Mouse (Mus musculus): ENCODE results near the gene AI597479. TPM values are rescaled to one million over a fixed set of nuclear protein-coding genes. Genes with fewer than 3 reads are reported as not detected.
A peak's percentile ranks its signal among the peaks of the same experiment; 100 is the strongest.

Gene AI597479
- total RNA-seq (2021): 10 to 100 TPM; 19.7 to 20.3 TPM

DNA sequence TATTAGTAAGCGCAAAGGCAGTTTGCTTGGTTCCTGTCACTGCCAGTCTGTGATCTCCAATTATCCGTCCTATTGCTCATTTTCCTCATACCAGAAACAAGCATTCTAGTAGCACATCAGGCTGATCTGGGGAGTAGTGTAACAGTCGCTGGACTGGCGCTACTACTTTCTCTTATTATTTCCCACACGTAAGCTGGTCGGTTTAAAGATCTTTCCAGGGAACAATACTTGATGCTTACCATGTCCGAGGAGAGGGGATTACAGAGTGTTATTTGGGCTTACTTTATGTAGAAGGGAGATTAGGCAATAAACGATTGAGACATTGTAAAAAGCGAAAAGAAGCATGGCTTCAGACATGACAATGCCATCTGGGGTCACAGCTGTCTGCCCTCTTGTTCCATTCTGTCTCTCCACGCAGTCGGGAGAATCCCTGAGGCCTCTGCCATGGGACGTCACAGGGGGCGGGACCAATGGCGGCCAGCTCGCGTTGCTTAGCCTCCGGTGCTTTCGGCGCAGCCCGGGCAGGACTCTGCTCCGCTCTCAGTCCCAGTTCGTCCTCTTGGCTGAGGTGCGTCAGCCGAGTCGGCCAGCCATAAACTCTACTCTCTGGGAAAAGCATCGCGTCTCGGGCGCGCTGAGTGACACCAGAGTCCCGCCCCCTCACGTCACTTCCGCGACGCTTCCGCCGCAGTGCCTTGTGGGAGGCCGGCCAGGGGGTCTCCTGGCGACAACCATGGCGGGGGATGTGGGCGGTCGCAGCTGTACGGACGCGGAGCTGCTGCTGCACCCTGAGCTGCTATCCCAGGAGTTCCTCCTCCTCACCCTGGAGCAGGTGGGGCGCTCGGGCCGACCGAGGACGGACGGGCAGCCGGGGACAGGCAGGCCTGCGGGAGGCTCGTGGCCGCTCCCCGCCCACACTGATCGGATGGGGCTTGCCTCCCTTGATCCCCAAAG is at the start of gene AI597479, which contains the start of gene Tgfbrap1:
TSS of gene AI597479 (plus strand) at position 680 of the 954 bp plus-strand sequence.
TSS of gene Tgfbrap1 (minus strand) at position 607 of the 954 bp plus-strand sequence.
- peak; percentile 90 to 97 for DNase-seq (ENCODE audit: extremely low spot score in 1 of 2, low spot score in 2 of 2)
- intact Hi-C loops (cut with DNase I): no loop called here

DNA sequence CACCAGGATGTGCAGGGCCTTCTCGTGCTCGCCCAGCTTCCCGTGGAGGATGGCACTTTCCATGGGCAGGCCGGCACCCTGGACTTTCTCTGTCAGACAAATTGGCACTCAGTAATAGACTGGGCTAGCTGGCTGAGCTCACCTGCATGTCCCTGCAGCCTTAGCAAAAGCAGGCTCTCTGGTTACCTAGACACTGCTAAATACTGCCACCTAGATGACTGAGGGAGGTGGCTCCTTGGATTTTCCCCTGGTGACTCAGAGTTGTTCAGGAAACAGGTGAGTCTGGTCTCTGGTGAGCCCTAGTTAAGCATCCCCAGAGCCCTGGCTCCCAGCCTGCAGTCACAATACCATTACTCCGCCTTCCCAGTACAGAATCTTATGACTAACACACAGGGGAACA is 46.6 kb upstream of the AI597479 start:
- intact Hi-C loops (cut with DNase I): no loop called here
- DNase-seq (ENCODE audit: extremely low spot score in 1 of 2, low spot score in 2 of 2): no peak

DNA sequence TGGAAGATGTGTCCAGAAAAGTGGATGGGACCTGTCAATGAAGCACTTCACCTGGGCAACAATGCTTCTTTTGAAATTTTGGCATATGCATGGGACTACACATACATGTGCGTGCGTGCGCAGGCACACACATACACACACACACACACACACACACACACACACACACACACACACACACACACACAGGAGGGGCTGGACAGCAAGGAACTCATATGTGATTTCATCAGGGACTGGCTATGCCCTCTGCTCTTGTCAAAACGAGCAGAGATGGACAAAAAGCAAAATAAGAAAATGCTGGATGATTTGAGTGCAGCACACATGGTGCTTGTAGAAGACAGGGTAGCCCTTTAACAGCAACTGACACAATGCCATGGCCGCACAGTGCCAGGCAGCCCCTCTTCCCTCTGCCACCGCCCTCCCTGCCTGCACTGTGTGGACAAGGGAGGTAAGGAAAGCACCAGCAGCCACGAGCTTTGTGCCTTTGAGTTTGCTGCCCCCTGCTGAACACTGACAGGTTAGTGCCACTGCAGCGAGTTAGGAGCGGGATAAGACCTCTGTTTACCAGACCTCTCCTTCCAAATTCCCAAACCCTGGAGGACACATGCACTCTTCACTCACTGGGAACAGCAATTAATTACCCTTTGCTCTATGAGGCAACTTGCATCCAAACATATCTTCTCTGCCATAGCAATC is 32.7 kb upstream of the AI597479 start:
- intact Hi-C loops (cut with DNase I): loop anchor here (2.0 kb wide), 1 partner anchor 151 kb away; no protein-coding TSS in a partner anchor
- DNase-seq (ENCODE audit: extremely low spot score in 1 of 2, low spot score in 2 of 2): peak; percentile 71 to 83

DNA sequence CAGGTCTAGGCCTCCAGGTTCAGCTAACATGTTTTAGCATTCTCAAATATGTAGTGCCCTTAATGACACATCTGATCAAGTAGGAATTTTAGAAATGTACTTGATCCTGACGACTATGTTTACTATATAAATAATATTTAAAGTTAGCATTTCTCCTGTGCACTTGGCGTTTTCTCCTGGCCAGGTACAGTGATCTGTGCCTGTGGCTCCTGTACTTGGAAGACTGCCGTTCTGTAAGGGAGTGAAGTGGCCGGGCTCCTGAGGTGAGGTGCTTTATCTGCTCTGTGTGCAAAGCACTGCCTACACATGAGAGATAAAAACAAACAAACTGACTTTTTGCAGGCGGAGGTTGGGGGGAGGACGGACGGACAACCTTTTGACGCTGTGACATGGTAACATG is 31.9 kb upstream of the AI597479 start:
- intact Hi-C loops (cut with DNase I): loop anchor here (2.0 kb wide), 1 partner anchor 152 kb away; no protein-coding TSS in a partner anchor

DNA sequence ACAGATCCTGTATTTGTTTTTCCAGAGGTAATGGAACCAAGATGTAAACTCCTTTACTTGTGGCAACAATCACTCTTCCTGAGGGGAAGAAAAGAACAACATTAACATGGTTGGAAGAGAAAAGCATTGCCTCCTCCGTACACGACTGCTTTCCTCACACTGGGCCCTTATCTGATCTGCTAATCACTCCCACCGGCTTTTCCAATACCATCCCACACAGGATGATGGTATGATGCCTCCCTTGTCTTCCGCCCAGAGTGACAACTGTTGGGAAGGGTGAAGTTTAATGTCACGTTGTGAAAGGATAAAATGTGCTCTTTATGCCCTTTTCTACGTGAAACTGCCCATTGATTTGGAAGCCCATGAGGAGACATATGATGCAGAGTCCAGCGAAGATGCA is 31.0 kb upstream of the AI597479 start:
- DNase-seq (ENCODE audit: extremely low spot score in 1 of 2, low spot score in 2 of 2): no peak
- intact Hi-C loops (cut with DNase I): loop anchor here (2.0 kb wide), 1 partner anchor 153 kb away; no protein-coding TSS in a partner anchor

More for the DNA sequence above, 31.9 kb upstream of the AI597479 start:
- DNase-seq (ENCODE audit: extremely low spot score in 1 of 2, low spot score in 2 of 2): no peak

DNA sequence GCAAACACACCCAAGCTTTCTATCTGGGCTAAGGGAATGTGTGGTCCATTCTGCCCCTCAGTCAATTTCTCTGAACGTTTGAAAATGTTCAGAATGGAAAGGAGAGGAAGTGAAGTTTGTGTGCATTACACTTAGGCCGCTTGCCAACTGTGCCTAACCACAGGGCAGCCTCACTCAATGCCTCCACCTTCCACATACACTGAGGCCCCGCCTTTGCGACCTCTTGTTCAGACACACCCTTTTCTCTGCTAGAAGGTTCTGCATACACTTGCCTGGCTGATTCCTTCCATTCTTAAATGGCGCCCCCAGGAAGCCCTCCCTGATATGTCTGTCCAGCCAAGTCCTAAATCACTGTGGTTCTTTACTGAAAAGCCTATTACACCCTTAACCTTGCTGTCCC is 27.8 kb upstream of the AI597479 start:
- DNase-seq (ENCODE audit: extremely low spot score in 1 of 2, low spot score in 2 of 2): no peak
- intact Hi-C loops (cut with DNase I): no loop called here

DNA sequence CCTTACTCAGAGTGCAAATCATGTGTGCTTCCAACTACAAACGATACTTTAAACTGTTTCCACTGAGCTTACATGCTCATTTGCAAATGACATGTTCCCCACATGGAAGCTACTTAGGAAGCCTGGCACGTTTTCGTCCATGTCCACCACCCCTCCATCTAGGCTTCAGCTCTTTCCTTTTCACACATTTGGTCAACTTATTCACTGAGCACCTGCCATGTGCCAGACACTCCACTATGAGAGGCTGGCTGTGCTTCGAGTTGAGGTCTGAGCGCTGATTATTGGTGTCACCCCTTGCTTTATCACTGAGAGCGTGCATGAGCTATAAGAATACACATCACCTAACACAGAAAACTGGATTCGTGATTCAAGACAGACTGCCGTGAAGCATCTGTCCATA is 26.5 kb upstream of the AI597479 start:
- no peak for DNase-seq (ENCODE audit: extremely low spot score in 1 of 2, low spot score in 2 of 2)
- intact Hi-C loops (cut with DNase I): no loop called here

DNA sequence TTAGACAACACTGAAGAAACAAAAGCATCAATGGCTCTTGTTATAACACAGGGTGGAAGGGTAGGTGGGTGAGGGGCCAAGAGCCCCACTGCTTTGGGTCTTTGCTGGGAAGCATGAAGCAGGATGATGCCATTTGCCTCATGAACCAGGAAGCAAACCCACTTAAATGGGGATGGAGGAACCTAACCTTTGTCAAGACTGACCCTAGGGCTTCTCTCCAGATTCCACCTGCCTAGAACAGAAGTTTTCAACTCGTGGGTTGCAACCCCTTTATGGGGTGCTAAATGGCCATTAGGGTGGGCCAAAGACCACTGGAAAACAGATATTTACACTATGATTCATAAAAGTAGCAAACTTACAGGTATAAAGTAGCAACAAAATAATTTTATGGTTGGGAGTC is 25.9 kb upstream of the AI597479 start:
- DNase-seq (ENCODE audit: extremely low spot score in 1 of 2, low spot score in 2 of 2): no peak
- intact Hi-C loops (cut with DNase I): no loop called here

DNA sequence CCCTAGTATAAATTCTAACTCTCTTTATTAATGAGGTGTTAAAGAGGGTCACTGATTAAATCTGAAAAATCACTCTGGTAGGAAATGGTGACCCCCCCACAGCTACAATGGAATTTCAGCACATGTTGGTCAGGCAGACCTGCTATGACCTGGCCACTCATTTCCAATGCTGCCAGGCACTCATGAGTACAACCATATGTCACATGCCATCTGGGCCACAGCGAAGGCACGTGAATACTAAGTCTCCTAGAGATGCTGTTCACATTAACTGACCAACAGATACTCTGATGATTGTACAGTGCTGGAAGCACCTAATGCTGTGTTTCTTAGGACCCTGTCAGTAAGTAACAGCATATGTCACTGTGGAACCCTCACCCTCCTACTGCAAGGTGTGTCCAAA is 23.7 kb upstream of the AI597479 start:
- no peak for DNase-seq (ENCODE audit: extremely low spot score in 1 of 2, low spot score in 2 of 2)
- intact Hi-C loops (cut with DNase I): no loop called here

DNA sequence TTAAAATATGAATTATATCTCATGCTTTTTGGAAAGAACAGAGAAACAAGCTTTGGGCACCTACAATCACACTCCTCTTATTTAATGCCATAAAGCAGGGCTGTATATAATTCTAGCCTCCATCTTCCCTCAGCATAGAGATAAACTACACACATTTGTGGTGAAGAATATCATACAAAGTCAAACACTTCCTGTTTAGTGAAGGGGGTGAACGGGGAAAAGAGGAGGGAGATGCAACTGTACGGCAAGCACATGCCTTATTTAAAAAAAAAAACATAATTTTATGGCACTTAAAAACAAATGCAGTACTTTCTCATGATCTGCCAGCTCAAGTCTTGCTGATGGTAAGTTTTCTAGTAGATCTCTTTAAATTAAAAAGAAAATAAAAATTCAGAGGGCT is 20.4 kb upstream of the AI597479 start:
- intact Hi-C loops (cut with DNase I): no loop called here
- DNase-seq (ENCODE audit: extremely low spot score in 1 of 2, low spot score in 2 of 2): no peak

DNA sequence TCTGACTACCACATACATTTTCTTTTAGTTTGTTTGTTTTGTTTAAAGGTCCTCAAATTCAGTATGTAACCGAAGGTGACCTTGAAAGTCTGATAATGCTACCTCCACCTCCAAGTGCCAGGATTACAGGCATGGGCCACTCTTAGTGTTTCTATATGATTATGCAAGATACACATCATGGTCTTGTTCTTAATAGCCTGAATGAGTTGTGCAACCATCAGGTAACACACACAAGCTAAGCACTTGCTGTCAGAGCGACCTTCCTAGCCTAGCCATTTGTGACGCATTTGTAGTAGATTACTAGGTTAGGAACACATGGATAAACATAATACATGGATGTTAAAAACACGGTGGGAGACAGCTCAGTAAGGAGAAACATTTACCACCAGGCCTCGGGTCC is 15.6 kb upstream of the AI597479 start:
- intact Hi-C loops (cut with DNase I): no loop called here
- DNase-seq (ENCODE audit: extremely low spot score in 1 of 2, low spot score in 2 of 2): no peak

DNA sequence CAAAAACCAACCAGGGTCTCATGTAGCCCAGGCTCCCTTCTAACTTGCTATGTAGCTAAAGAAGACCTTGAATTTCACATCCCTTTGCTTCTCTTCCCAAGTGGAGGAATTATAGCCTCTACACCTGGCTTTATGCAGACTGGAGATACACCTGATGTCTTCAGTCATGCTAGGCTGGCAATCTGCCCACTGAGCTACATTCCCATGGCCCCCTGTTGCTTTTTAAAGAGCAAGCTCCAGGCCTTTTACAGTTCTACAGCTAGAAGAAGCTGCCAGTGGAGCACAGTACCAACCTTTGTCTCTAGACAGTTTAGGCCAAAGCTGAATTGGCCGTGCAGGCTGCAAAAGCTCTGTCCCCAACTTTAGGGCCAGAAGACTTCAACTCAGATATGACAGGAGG is 8.1 kb upstream of the AI597479 start:
- peak in 1 of 2 experiments; percentile 32 for DNase-seq (ENCODE audit: extremely low spot score in 1 of 2, low spot score in 2 of 2)
- intact Hi-C loops (cut with DNase I): no loop called here

DNA sequence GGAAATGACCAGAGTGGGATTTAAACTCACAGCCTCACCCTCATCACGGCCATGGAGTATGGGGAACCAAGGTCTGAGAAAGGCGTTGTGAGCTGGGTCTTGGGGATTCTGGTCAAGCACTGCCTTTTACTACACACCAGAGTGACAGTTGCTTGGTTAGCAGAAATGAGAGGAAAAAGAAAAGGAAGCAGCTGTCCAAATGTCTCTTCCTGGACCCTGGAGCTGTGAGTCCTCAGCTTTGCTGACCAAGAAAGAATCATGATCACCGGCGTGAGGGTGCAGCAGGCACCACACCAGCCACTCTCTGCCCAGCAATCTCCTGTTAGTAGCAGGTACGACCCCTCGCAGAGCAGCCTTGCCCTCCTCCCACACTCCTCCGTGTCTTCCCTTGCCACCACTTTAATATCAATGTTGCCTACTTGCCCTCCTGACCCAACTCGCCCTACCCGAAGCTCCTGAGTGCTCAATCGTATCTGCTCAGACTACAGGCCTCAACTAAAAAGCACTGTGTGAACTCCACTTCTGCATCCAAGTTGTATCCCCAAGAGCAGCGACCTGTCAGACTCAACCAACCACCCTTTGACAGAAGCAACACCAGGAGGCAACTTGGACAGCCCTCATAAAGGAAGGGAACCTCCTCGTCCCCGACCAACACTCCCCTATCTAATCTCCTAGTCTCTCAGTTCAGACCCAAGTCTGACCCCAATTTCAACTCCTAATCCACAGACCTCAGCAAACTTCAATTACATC is 7.0 kb upstream of the AI597479 start:
- intact Hi-C loops (cut with DNase I): no loop called here
- DNase-seq (ENCODE audit: extremely low spot score in 1 of 2, low spot score in 2 of 2): no peak

DNA sequence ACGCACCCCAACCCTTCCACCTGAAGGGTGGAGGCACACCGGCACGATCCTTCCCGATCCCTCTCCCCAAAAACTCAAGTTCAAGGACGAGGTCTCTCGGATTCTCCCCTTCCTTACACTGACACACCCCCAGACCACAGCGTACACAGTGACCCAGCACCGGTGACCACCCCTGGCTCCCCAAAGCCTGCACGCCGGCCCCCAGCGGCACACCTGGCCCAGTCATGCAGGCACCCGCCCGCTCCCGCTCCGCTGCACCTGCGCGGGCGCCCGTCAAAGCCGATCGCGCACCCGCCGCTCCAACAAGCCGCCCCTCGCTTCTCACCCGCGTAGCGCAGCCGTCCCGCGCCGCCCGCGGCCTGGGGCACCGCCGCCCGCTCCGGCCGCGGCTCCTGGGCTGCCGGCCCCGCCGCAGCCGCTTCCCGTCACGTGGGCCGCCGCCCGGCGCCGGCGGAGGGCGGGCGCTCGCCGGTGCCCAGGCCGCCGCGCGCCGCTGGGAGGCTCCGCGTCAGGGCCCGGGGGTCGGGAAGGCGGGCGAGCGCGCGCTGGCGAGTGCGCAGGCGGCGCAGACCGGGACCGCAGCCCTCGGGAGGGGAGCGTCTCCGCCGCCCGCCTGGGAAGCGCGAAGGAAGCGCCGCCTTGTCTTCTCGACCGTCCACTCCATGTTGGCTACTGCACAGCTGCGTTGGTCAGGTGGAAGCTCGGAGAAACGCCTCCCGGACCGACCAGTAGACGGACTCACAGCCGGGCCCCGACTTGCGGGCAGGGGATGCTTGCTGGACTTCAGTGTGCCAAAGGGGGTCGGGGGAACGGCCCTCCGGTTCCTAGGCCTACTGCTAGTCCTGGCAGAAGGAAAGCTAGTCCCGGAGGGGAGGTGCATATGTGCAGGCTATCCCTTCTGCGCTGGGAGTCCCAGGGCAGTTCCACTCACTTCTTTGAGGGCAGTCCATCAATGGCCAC is 6.2 kb upstream of the AI597479 start:
- DNase-seq (ENCODE audit: extremely low spot score in 1 of 2, low spot score in 2 of 2): peak; percentile 54 to 81
- intact Hi-C loops (cut with DNase I): no loop called here

DNA sequence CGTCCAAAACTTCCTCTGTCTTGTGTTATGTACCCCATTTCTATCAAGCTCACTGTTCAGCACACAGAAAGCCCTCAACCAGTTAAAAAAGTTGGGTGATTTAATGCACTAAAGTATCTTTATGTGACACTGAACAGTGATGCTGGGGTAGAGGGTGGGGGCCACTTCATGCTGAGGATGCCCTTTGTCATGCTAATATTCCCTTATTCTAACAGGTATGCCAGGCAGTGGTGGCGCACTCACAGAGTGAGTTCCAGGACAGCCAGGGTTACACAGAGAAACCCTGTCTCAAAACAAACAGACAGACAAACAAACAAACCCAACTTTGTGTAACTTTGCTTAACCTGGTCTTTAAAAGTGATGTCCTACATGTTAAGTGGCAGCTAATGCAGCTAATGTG is 4.3 kb upstream of the AI597479 start:
- no peak for DNase-seq (ENCODE audit: extremely low spot score in 1 of 2, low spot score in 2 of 2)
- intact Hi-C loops (cut with DNase I): no loop called here

DNA sequence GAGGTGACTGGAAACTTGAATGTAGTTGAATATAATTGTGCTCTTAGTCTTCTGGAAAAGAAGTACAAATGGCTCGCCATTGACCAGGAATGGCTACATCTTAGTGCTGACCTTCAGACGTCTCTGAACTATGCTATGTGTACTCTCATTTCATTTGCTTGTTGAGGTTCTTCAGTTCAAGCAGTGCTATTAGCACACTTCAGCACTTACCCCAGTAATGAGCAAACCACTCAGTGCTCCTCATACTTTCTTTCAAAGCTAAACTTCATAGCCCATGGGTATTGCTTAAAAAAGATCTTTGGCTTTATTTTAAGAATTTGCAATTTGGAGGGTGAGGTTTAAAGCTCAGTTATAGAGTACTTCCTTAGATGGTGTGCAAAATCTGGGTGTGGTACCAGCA is 10.2 kb downstream of the AI597479 start:
- intact Hi-C loops (cut with DNase I): no loop called here
- DNase-seq (ENCODE audit: extremely low spot score in 1 of 2, low spot score in 2 of 2): no peak

DNA sequence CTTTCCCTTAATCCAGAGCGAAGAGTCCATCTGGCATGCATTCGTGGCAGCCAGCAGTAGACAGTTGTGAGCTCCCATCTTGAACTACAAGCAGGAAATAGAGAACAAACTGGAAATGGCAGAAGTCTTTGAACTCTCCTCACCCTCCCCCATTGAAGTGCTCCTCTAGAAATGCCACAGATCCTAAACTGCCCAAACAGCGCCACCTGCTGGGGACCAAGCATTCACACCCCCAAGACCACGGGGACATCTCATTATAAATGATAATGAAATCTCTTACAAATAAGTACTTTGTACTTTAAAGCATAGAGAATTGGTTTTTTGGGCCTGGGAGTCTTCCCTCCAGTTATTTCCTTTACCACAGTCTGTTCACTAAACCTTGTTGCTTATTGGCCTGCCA is 12.0 kb downstream of the AI597479 start:
- peak in 1 of 2 experiments; percentile 65 for DNase-seq (ENCODE audit: extremely low spot score in 1 of 2, low spot score in 2 of 2)

DNA sequence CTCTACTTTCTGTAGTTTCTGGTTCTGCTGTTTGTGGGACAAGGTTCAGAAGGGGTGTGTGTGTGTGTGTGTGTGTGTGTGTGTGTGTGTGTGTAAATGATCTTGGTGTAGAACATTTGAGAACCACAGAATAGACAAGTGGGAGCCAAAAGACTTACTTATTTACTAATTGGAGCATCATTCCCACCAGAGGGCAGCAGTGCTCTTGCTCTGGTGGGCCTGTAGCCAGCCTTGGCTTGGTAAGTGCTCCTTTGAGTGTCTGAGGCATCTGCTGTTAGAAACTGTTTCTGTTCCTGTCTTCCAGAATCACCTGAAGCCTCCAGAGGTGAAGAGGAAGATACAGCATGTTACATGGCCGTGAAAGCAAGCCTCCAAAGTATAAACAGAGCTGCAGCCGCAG is 14.4 kb downstream of the AI597479 start:
- intact Hi-C loops (cut with DNase I): no loop called here

More for the DNA sequence above, 12.0 kb downstream of the AI597479 start:
- intact Hi-C loops (cut with DNase I): no loop called here

More for the DNA sequence above, 14.4 kb downstream of the AI597479 start:
- DNase-seq (ENCODE audit: extremely low spot score in 1 of 2, low spot score in 2 of 2): peak; percentile 58 to 71

Data from left cerebral cortex, postnatal 10 days (tissue).